Mouse (Mus musculus) intestine, embryonic 15.5 days (tissue): ENCODE measurements around the gene Napa. TPM values are rescaled to one million over a fixed set of nuclear protein-coding genes. Genes with fewer than 3 reads are reported as not detected.

ENCODE experiments used
- ATAC-seq: fragments of 200-750 bp; cut with Nextera tagmentation; 2 replicates; pipeline ENCODE4 v1.8.0; 2017; ENCODE audit warnings: moderate TSS enrichment, moderate library complexity
- H3K27ac ChIP-seq: fragments of 300-500 bp; sonication (generic); 2 replicates; pipeline ENCODE4 v1.5.1; 2015; ENCODE audit warnings: mild to moderate bottlenecking, inconsistent platforms
- H3K27me3 ChIP-seq: fragments of 300-500 bp; sonication (generic); replicated peaks from 2 replicates; pipeline ENCODE4 v1.6.1; 2015; ENCODE audit warnings: inconsistent platforms
- H3K36me3 ChIP-seq: fragments of 300-500 bp; sonication (generic); 2 replicates; pipeline ENCODE4 v1.6.1; 2015; ENCODE audit warnings: inconsistent platforms
- H3K4me1 ChIP-seq: fragments of 300-500 bp; sonication (generic); replicated peaks from 2 replicates; pipeline ENCODE4 v1.6.1; 2015; ENCODE audit warnings: inconsistent platforms
- H3K4me2 ChIP-seq: fragments of 300-500 bp; sonication (generic); replicated peaks from 2 replicates; pipeline ENCODE4 v1.6.1; 2015; ENCODE audit warnings: mild to moderate bottlenecking, inconsistent platforms
- H3K4me3 ChIP-seq: fragments of 300-500 bp; sonication (generic); replicated peaks from 2 replicates; pipeline ENCODE4 v1.5.1; 2015; ENCODE audit warnings: inconsistent platforms
- H3K9ac ChIP-seq: fragments of 300-500 bp; sonication (generic); 2 replicates; pipeline ENCODE4 v1.6.1; 2015; ENCODE audit warnings: inconsistent platforms
- H3K9me3 ChIP-seq: fragments of 300-500 bp; sonication (generic); 2 replicates; pipeline ENCODE4 v1.6.1; 2016; ENCODE audit warnings: inconsistent platforms
- WGBS: fragments of 180-500 bp; shearing (Covaris S2); methylation state at CpG from one replicate; pipeline ENCODE4 v1.1.7; 2015; 5-methylcytosine and 5-hydroxymethylcytosine counted together
- polyA plus RNA-seq: library from polyadenylated mRNA; unstranded; fragments of >200 nt; fragmentation: Nextera tagmentation; extraction: Ambion mirVana; gene quantifications from 2 replicates; pipeline ENCODE4 v1.2.1, GENCODE M21; 2015

Napa gene
- polyA plus RNA-seq, 1 experiment from 2014 or later: 186 TPM

DNA sequence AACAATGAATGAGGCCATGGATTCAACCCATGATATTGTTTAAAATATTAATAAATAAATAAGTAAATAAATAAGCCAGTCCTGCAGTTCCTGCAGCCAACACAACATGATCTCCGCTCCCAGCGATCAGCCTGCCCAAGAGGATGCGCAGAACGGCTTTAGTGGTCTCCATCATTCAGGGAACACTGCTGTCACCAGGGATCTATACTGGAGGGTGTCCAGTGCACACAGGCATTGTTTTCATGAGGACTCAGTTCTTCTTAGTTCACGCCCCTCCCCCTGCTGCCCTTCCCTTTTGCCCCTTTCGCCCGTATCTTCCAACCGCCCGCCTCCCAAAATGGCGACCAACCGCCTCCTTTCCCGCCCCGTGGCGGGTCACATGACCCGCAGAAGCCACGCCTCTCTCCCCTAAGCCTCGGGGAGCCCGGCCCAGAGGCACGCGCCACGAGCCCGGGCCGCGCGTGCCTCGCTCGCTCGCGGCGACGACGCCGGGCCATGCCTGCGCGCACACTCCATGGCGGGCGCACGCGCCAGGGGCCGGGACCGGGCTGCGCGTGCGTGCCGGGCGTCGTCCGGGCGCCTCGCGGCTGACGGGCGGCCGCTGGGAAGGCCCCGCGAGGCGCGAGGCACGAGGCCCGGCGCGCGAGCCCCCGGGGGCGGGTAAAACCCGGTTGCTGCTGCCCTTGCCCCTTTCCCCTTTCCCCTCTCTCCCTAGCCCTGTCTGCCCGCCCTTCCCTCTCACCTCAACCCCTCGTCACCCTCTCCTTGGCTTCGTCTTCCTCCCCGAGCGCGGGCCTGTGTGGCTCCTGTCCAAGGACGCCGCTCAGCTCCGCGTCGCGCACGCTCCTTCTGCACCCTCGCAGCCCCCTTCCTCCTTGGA, 36.8 kb upstream of the Napa start, which contains the start of gene Zfp541:
Gene Zfp541 (plus strand): TSS at position 596 of the 880 bp plus-strand sequence.
- Histone ChIP-seq H3K27ac (no peak within 1 kb of the TSS), H3K9me3 (peaks cover 4% of the 10 kb centered on the region; the same call in 1 of the 2 replicates), H3K27me3 (peaks cover 13% of the 10 kb centered on the region), H3K4me1 (0 out of 2 replicates have a peak, but pooled peaks cover 4% of the 10 kb centered on the region), H3K9ac (no peak within 1 kb of the TSS), H3K4me2 (peak within 1 kb of the TSS; percentile 39), H3K36me3 (no peaks in the 10 kb centered on the region), H3K4me3 (0 out of 2 replicates have a peak within 1 kb of the TSS, but pooled peaks have one; percentile 10)
- ATAC-seq: peak; percentile 47; the same call in 1 of the 2 replicates
- WGBS: 39% methylated on average over 79 of the region's 80 CpGs

DNA sequence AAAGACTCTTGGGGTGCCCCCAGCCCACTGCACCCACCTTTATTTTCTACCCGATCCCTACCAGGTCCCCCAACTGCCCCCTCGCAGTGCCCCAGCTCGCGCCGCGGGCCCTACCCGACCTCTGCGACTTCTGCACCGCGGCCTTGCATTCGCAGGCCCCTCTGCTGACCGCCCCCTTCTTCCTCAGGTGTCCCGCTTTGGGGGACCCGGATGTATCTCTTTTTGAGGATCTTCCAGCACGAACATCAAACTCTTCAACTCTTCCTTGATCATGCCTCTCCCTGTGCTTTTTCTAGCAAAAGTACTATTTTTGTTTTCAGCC, 36.2 kb upstream of the Napa start:
- Histone ChIP-seq H3K27ac (no peak overlapping the region), H3K4me2 (no peak overlapping the region), H3K9ac (no peak overlapping the region), H3K4me3 (no peak overlapping the region), H3K36me3 (no peaks in the 10 kb centered on the region), H3K4me1 (0 out of 2 replicates have a peak, but pooled peaks cover 4% of the 10 kb centered on the region), H3K9me3 (peaks cover 4% of the 10 kb centered on the region; the same call in 1 of the 2 replicates), H3K27me3 (peaks cover 13% of the 10 kb centered on the region)
- ATAC-seq: no peak
- 71% methylated on average over 15 of the region's 15 CpGs for WGBS

DNA sequence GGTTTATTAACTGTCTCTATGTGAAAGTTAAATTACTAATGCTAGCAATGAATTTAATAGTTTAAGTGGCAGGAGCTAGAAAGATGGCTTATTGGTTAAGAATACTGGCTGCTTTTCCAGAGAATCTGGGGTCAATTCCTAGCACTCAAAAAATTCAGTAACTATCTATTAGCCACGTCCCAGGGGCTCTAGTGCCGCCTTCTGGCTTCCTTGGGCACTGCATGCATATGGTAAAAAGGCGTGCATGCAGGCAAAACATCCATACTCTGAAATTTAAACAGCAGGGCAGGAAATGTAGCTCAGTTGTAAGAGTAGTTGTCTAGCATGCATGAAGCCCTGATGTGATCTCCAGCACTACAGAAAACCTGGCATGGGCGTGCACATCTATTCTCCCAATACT, 34.8 kb upstream of the Napa start:
- no peaks in the 10 kb centered on the region for H3K36me3 ChIP-seq
- H3K27ac ChIP-seq: no peak overlapping the region
- H3K9ac ChIP-seq: no peak overlapping the region
- WGBS: 34% methylated on average over 4 of the region's 4 CpGs
- H3K4me3 ChIP-seq: no peak overlapping the region
- 0 out of 2 replicates have a peak, but pooled peaks cover 4% of the 10 kb centered on the region for H3K4me1 ChIP-seq
- peaks cover 4% of the 10 kb centered on the region; the same call in 1 of the 2 replicates for H3K9me3 ChIP-seq
- no peak overlapping the region for H3K4me2 ChIP-seq
- no peak for ATAC-seq
- H3K27me3 ChIP-seq: peaks cover 13% of the 10 kb centered on the region

DNA sequence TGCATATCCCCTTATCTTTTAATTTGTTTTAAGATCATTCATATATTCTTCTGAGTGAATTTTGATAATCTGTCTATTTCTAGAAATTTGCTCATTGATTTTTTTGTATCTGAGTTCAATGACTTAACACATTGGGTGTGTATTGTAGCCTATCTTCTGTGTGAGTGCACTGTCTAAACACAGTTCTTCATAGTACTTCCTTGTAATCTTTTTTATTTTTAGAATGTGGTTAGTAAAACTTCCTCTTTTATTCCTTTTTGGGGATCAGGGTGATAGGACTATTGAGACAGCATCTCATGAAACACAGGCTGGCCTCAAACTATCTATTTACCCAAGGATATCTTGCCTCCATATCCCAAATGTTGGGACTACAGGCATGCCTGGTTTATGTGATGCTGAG, 27.4 kb upstream of the Napa start:
- Histone ChIP-seq H3K27me3 (no peaks in the 10 kb centered on the region), H3K27ac (no peak overlapping the region), H3K36me3 (no peaks in the 10 kb centered on the region), H3K4me2 (no peak overlapping the region), H3K9me3 (no peaks in the 10 kb centered on the region), H3K9ac (no peak overlapping the region), H3K4me1 (no peaks in the 10 kb centered on the region), H3K4me3 (no peak overlapping the region)
- ATAC-seq: no peak

DNA sequence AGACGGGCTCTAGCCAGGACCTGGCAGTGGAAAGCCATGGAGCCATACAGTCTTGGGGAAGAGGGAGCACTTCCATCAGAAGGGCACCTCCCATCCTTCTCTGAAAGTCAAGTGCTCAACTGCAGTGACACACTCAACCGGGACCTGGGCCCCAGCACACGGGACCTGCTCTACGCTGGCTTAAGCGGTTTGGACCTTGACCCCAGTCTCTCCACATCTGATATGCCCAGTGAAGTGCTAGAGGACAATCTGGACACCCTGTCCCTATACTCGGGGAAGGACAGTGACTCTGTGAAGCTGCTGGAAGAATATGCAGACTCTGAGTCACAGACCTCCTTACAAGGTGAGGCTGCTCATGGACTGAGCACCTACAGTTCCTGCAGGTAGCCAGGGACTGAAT, 26.4 kb upstream of the Napa start:
- ATAC-seq: peak; percentile 86
- H3K27ac ChIP-seq: no peak overlapping the region
- no peaks in the 10 kb centered on the region for H3K9me3 ChIP-seq
- H3K4me1 ChIP-seq: no peaks in the 10 kb centered on the region
- 67% methylated on average over 6 of the region's 6 CpGs for WGBS
- no peaks in the 10 kb centered on the region for H3K36me3 ChIP-seq
- no peak overlapping the region for H3K4me2 ChIP-seq
- 0 out of 2 replicates have a peak, but pooled peaks cover 3% of the 10 kb centered on the region for H3K27me3 ChIP-seq
- no peak overlapping the region for H3K9ac ChIP-seq
- H3K4me3 ChIP-seq: no peak overlapping the region

DNA sequence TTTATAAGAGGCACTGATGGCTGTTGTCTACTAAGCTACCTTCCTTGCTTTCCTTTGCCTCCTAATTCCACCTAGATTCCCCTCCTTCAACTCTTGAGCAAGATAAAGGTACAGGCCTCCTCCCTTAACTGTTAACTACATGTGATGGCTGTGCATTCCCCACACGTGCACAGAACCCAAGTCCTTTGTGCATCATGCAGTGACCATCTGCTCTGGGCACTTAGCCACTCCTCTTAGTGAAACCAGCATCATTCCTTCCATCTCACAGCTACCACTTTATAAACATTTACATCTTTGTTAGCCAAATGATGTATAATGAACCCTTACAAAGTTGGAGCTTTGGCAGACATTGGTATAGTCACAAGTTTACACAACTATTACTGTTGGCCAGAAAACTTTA, 18.3 kb upstream of the Napa start:
- 58% methylated on average over 1 of the region's 1 CpGs for WGBS
- Histone ChIP-seq H3K36me3 (no peaks in the 10 kb centered on the region), H3K9me3 (no peaks in the 10 kb centered on the region), H3K9ac (no peak overlapping the region), H3K4me3 (no peak overlapping the region), H3K27ac (no peak overlapping the region), H3K4me2 (no peak overlapping the region), H3K4me1 (no peaks in the 10 kb centered on the region), H3K27me3 (0 out of 2 replicates have a peak, but pooled peaks cover 3% of the 10 kb centered on the region)
- no peak for ATAC-seq

DNA sequence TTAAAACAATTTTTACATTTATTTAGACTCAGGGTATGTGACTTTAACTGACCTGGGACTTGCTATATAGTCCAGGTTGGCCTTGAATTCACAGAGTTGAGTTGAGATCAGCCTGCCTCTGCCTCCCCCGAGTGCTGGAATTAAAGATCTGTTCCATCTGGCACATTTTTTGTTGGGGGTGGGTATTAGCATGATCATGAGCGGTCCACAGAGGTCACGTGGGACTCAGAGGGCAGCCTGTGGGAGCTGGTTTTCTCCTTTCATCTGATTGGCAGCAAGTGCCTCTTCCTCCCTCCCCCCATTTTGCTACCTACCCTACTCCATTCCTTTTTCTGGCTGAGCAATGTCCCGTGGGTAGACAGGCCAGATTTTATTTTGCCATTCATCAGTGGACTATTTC, 17.7 kb upstream of the Napa start:
- 0 out of 2 replicates have a peak, but pooled peaks cover 3% of the 10 kb centered on the region for H3K27me3 ChIP-seq
- ATAC-seq: no peak
- no peaks in the 10 kb centered on the region for H3K9me3 ChIP-seq
- H3K9ac ChIP-seq: no peak overlapping the region
- no peaks in the 10 kb centered on the region for H3K4me1 ChIP-seq
- 68% methylated on average over 4 of the region's 4 CpGs for WGBS
- H3K4me3 ChIP-seq: no peak overlapping the region
- no peaks in the 10 kb centered on the region for H3K36me3 ChIP-seq
- no peak overlapping the region for H3K4me2 ChIP-seq
- no peak overlapping the region for H3K27ac ChIP-seq

DNA sequence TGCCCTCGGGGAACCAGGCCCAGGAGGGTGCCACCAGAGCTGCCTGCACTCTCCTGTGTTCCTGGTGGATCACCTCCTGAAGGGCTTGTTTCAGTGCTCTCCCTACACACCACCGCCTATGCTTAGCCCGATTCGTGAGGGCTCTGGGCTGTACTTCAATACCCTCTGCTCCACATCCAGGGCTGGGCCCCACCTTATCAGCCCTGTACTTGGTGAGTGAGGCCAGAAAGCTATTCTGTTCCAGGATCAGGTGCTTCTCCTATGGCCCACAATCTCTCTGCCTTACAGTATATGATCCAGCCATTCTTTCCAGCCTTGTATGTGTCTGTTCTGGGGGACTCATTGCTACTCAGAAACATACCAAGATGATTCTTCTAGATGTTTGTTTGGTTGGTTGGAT, 14.9 kb upstream of the Napa start:
- H3K27me3 ChIP-seq: no peaks in the 10 kb centered on the region
- H3K4me1 ChIP-seq: no peaks in the 10 kb centered on the region
- H3K9ac ChIP-seq: no peak overlapping the region
- ATAC-seq: peak; percentile 75
- H3K36me3 ChIP-seq: no peaks in the 10 kb centered on the region
- H3K4me2 ChIP-seq: no peak overlapping the region
- no peak overlapping the region for H3K27ac ChIP-seq
- H3K9me3 ChIP-seq: no peaks in the 10 kb centered on the region
- WGBS: 62% methylated on average over 4 of the region's 4 CpGs
- no peak overlapping the region for H3K4me3 ChIP-seq

DNA sequence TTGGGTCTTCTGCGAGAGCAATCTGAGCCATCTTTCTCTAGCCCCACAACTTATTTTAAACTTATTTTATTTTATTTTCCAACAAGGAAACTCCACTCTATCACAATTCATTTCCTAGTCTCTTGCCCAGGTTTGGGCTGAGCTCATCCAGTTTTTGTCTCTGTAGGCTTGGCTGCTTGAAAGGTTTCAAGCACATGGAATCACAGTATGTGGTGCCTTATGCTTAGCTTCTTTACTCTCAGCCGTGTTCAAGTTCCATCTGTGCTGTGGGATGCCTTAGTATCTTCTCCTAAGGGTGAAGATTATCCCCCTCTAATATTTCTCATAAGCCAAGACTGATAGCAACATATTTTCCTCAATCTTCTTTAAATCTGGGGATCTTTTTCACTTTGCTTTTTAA, 10.7 kb upstream of the Napa start:
- 68% methylated on average over 2 of the region's 2 CpGs for WGBS
- Histone ChIP-seq H3K9me3 (no peaks in the 10 kb centered on the region), H3K4me1 (no peaks in the 10 kb centered on the region), H3K27ac (no peak overlapping the region), H3K4me3 (no peak overlapping the region), H3K4me2 (no peak overlapping the region), H3K36me3 (no peaks in the 10 kb centered on the region), H3K9ac (no peak overlapping the region), H3K27me3 (no peaks in the 10 kb centered on the region)
- ATAC-seq: no peak

DNA sequence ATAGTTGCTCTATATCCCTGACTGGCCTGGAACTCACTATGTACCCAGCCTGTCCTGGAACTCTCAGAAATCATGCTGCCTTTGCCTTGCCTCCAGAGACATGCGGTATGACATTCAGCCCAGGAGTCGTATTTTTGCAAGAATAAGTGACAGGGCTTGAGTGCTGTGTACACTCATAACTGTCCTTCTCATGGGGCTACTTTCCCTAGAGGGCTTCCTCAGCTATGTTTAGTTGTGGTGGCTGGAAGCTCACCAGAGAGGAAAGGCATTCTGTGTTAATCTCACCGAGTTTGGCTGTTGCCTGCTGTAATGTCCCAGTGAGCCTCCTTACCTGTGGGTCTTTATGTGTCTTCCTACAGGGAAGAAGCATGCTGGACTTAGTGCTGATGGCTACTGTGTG, 3.7 kb upstream of the Napa start:
- H3K4me3 ChIP-seq: no peak overlapping the region
- no peak overlapping the region for H3K27ac ChIP-seq
- ATAC-seq: no peak
- no peaks in the 10 kb centered on the region for H3K36me3 ChIP-seq
- no peaks in the 10 kb centered on the region for H3K9me3 ChIP-seq
- no peak overlapping the region for H3K4me2 ChIP-seq
- H3K4me1 ChIP-seq: peaks cover 4% of the 10 kb centered on the region
- no peaks in the 10 kb centered on the region for H3K27me3 ChIP-seq
- 64% methylated on average over 3 of the region's 3 CpGs for WGBS
- H3K9ac ChIP-seq: no peak overlapping the region

DNA sequence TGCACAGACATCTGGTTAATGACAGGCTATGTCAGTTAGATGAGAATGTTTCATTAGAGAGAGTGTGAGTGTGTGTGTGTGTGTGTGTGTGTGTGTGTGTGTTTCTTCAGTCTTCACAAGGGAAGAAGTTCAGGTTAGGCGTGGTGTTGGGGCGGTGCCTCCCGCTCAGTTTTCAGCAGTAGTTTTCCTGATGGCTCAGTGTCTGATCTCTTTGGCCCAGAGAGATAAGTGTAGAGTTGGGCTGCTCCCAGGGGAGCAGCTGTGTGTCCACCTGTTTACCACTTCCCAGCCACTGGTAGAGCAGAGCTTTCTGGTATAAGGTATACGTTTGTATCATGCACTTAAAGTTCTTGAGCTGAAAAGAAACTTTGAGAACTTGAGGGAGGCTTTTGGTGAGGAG, 1.6 kb downstream of the Napa start:
- Histone ChIP-seq H3K27me3 (no peaks in the 10 kb centered on the region), H3K4me3 (peak overlapping the region; percentile 99; the same call in 1 of the 2 replicates), H3K4me1 (peaks cover 23% of the 10 kb centered on the region), H3K9ac (0 out of 2 replicates have a peak overlapping the region, but pooled peaks have one; percentile 98), H3K36me3 (no peaks in the 10 kb centered on the region), H3K4me2 (peak overlapping the region; percentile 72), H3K27ac (no peak overlapping the region), H3K9me3 (no peaks in the 10 kb centered on the region)
- no peak for ATAC-seq
- 64% methylated on average over 4 of the region's 4 CpGs for WGBS

DNA sequence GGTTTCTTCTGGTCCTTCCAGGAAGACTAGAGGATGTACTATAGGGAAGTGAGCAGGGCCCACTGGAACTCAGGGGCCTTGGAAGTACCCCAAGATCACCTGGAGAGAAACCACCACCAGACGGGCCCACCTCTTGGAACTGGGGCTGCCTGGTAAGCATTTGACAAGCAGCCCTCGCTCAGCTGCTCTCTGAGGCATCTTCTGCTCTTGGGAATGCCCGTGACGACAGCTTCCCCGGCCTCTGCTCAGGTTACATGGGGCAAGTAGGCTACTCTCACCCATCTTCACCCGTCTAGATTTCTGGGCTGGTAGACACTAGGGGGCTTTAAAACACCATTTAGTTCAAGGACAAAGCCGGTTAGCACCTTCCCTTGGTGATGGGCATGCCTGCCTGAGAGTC, 2.8 kb downstream of the Napa start:
- Histone ChIP-seq H3K4me2 (no peak overlapping the region), H3K27me3 (no peaks in the 10 kb centered on the region), H3K36me3 (no peaks in the 10 kb centered on the region), H3K27ac (no peak overlapping the region), H3K4me1 (peaks cover 23% of the 10 kb centered on the region), H3K9me3 (no peaks in the 10 kb centered on the region), H3K4me3 (no peak overlapping the region), H3K9ac (no peak overlapping the region)
- WGBS: 71% methylated on average over 7 of the region's 7 CpGs
- ATAC-seq: no peak
